Mouse (Mus musculus): ENCODE measurements at regions not wholly inside any gene's neighbourhood (a gene's known extent, or its start where the extent isn't known, plus 50 kb on each side); places are given as distances from the start of the nearest gene placed in this dataset.

- no peak for DNase-seq (ENCODE audit: low spot score)
Observed at GRCm38 (mm10) chr10:9005140-9005909, 119.5 kb upstream of the Sash1 start.

- DNase-seq (ENCODE audit: low spot score) = no peak
Observed at GRCm38 (mm10) chr10:9002261-9002660, 116.4 kb upstream of the Sash1 start.

- peak; percentile 15 for DNase-seq (ENCODE audit: low spot score)
Observed at GRCm38 (mm10) chr10:8998758-8999398, 113.0 kb upstream of the Sash1 start.

GRCm38 (mm10) chr10:8998356-8998755 is 112.5 kb upstream of the Sash1 start:
- no peak for DNase-seq (ENCODE audit: low spot score)

- no peak for DNase-seq (ENCODE audit: low spot score)
Observed at GRCm38 (mm10) chr10:8995097-8995496, 109.2 kb upstream of the Sash1 start.

GRCm38 (mm10) chr10:8986339-8986738 is 100.5 kb upstream of the Sash1 start:
- no peak for DNase-seq (ENCODE audit: low spot score)

- no peak for DNase-seq (ENCODE audit: low spot score)
Observed at GRCm38 (mm10) chr10:8983347-8983746, 97.5 kb upstream of the Sash1 start.

GRCm38 (mm10) chr10:8980568-8980967 is 94.7 kb upstream of the Sash1 start:
- DNase-seq (ENCODE audit: low spot score) = no peak

- DNase-seq (ENCODE audit: low spot score) = no peak
Observed at GRCm38 (mm10) chr10:8978595-8978994, 92.7 kb upstream of the Sash1 start.

- no peak for DNase-seq (ENCODE audit: low spot score)
Observed at GRCm38 (mm10) chr10:8973934-8974333, 88.1 kb upstream of the Sash1 start.

GRCm38 (mm10) chr10:8972789-8973551 is 87.1 kb upstream of the Sash1 start:
- no peak for DNase-seq (ENCODE audit: low spot score)

- DNase-seq (ENCODE audit: low spot score) = no peak
Observed at GRCm38 (mm10) chr10:8970807-8971206, 84.9 kb upstream of the Sash1 start.

GRCm38 (mm10) chr10:8969586-8969985 is 83.7 kb upstream of the Sash1 start:
- no peak for DNase-seq (ENCODE audit: low spot score)

- no peak for DNase-seq (ENCODE audit: low spot score)
Observed at GRCm38 (mm10) chr10:8969016-8969415, 83.1 kb upstream of the Sash1 start.

GRCm38 (mm10) chr10:8968276-8968923 is 82.5 kb upstream of the Sash1 start:
- peak; percentile 57 for DNase-seq (ENCODE audit: low spot score)

GRCm38 (mm10) chr10:8962921-8963320 is 77.1 kb upstream of the Sash1 start:
- DNase-seq (ENCODE audit: low spot score) = no peak

GRCm38 (mm10) chr10:8960964-8961675 is 75.2 kb upstream of the Sash1 start:
- no peak for DNase-seq (ENCODE audit: low spot score)

GRCm38 (mm10) chr10:8960275-8960960 is 74.5 kb upstream of the Sash1 start:
- no peak for DNase-seq (ENCODE audit: low spot score)

- no peak for DNase-seq (ENCODE audit: low spot score)
Observed at GRCm38 (mm10) chr10:8955499-8956211, 69.8 kb upstream of the Sash1 start.

GRCm38 (mm10) chr10:8954003-8954402 is 68.1 kb upstream of the Sash1 start:
- no peak for DNase-seq (ENCODE audit: low spot score)
